Mouse (Mus musculus) liver, embryonic 14.5 days (tissue): ENCODE measurements around the gene Ush1g.

Experiments used
- CTCF ChIP-seq: IDR thresholded peaks from 2 replicates; pipeline ENCODE4 v1.5.1; 2016; ENCODE audit warnings: antibody characterized with exemption, low read depth, control low read depth
- EP300 ChIP-seq: IDR thresholded peaks from 2 replicates; pipeline ENCODE4 v1.6.1; 2016; ENCODE audit warnings: antibody characterized with exemption, low read depth

- TF ChIP-seq CTCF (no peak), EP300 (no peak)
These were observed 48.1 kb downstream of the Ush1g start for GRCm38 (mm10) chr11:115273735-115274134.
